Mouse (Mus musculus): Measurements from ENCODE around the gene Srebf2. TPM values are rescaled to one million over a fixed set of nuclear protein-coding genes. Genes with fewer than 3 reads are reported as not detected.

The Srebf2 gene
- polyA plus RNA-seq (2014; fragmentation: Illumina TruSeq; extraction: RNeasy Lipid Tissue Mini Kit (QIAGEN cat#74804); ENCODE audit: low read depth, low replicate concordance) = 6.5 TPM

DNA sequence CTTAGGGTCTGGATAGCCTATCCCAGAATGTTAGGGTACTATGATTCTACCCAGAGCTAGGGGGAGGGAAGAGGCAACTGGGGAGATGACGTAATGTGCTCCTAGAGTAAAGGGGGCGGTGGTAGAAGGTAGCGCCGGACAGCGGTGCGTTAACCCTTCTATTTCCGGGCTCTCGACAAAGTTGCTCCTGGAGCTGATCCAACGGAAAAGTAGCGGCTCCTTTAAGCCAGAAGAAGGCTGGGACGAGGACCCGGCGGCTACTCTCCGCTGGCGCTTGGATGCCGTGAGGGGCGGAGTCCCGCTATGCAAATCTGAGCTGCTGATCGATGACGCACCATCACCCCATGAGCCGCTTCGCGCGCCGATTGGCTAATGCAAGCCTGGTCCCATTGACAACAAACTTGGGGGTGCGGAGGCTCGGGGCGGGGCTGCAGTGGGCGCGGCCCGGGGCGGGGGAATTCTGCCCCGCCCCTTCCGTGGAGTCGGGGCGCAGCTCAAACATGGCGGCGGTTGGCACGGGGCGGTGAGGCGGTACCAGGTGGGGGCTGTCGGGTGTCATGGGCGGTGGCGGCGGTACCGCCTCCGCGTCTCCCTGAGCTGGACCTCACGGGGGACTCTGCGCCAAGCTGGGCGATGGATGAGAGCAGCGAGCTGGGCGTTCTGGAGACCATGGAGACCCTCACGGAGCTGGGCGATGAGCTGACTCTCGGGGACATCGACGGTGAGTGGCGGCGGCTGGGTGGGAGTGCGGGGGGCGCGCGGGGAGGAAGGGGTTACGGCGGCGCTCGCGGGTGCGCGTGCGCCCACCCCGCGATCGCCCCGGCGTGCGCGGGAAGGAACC lies at the start of gene Srebf2:
Srebf2 (plus strand) TSS at position 412 of the 841 bp plus-strand sequence.

DNA sequence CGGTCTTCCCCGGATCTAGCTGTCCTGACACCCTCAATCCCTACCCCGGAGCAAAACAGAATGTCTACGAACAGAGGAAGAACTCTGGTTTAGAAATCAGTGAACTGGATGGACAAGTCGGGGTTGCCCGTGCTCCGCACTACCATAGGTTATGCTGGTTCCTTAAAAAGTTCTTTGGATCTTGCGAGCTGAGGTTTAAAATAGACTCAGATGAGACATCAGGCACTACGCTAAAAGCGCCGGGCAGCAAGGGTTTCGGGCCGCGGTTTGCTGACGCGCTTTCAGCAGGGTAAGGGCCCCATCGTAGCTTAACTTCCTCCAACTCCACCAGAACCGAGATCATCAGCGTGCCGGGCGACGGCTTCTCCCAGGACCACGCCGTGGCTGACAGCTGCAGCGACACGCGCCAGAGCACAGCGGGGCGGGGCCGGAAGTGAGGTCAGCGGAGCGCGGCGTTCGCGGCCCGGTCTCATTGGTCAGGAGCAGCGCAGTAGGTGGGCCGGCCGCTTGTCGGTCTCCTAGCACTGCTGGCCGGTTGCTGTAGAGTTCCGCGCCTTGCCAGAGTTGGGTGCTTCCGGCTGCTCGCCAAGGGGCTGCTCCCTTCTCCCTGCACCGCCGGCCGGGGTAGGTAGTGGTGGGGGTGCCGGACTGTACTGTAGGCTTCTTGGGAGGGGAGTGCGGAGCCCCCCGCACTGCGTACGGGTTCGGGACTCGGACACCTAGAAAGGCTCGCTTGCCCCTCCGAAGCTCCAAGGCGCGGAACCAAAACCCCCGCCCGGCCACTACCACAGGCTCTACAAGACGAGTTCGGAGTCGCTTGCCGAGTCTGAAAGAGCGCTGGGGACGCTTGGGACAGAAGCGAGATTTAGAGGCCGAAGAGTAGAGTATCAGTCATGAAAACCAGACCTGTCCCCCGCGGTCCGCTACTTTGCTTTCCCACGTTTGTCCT lies 19.3 kb upstream of the Srebf2 start, which contains the start of gene Ccdc134:
Ccdc134 (plus strand) TSS at position 497 of the 949 bp plus-strand sequence.

DNA sequence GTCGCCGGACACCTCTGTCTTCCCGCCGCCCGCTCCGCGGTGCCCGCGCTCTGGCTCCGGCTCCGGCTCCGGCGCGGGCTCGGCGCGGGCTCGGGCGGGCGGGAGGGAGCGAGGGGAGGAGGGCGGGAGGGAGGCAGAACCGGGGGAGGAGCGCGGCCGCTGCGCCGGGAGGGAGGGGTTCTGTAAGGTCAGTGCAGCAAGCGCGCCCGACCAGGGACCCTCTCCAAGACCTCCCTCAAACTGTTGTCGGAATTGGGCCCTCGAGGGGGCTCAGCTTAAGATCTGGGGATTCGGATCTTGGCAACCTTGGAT lies 65.7 kb downstream of the Srebf2 start, which contains the start of gene Shisa8:
Shisa8 (minus strand) TSS at position 64 of the 312 bp plus-strand sequence.

DNA sequence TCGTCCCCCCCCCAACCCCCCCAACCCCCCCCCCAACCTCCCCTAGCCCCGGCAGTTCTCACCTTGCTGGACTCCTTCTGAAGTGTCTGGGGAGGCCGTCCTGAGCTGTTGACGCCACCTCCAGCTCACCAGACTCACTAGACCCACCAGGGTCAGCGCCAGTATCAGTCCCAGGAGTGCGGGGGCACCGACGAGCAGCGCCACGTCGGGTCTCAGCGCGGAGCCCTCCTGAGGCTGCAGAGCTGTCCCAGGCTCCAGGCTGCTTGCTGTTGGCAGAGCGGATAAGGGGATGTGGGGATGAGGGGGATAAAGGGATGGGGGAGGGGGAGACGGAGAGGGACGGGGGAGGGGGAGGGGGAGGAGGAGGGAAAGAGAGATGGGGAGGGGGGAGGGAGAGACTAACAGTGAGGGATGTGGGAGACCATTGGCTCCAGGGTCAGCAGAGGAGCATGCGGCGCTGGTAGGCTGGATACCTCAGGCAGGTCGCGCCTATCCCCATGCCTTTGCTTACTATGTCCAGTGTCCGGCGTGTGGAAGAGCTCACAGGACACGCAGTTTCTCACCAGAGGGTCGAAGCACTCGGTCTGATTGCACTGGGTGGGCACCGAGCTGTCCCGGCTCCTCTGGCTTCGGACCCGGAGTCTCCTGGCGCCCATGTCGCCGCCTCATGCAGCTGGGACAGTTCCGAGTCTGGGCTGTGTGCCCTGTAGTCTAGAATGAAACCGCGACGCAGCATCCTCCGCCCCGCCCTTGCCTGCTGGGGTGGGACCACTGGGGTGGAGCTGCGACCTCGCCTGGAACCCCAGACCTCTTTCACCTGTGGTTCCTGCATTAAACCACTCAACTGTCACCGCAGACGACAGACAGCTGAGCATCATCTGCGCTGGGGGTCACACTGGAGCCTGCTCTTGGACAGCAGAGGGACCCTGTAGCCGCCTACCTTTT lies 76.9 kb downstream of the Srebf2 start, which contains the start of gene Tnfrsf13c:
Tnfrsf13c (minus strand) TSS at position 713 of the 945 bp plus-strand sequence.

DNA sequence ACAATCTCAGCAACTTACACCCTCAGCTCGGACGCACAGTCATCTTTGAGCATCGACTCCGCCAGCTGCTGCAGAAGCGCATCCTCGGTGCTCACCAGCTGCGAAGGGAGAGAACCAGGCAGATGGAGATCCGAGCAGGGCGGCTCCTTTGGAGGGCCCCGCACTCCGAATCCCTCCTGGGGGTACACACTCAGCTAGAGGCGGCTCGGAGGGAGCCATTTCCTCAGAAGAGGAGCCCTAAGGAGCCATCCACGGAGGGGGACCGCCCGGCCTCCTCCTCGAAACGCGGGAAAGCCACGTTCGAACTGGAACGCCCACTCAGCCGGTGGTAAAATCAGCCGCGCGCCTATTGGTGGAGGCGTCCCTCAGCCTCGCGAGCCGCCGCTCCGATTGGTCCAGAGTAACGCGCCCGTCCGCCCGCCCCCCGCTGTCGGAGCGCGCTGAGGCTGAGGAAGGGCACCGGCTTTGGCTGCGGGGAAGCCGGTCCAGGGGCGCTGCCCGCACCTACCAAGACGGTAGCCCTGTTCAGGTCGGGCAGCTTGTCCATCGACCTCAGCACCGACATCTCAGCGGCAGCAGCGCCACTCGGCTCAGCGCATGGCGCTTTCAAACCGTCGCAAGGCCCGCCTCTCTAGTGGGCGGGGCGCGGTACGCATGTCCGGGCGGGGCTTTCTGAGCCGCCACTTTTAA lies 97.3 kb downstream of the Srebf2 start, which contains the start of gene Cenpm:
Cenpm (minus strand) TSS at position 634 of the 690 bp plus-strand sequence.

DNA sequence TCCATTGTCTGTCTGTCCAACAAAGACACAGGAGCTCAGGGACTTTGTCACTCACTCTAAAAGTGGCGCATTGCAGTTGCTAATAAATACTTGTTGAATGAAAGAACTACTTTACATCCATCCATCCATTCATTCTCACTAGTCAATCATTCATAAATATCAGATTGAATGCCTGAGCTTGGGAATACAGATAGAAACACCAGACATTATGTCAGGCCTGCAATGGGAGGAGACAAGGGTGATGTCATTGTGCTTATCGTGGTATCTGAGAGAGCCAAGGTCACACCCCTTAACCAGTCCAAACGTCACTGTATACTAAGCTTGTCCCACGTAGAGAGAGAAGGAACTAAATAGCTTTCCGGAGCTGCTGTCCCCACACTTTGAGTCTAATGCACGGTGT lies 105.1 kb downstream of the Srebf2 start, which contains the start of gene 1500009C09Rik:
1500009C09Rik (plus strand) TSS at position 301 of the 400 bp plus-strand sequence.

Other genes starting within 250 kb of the Srebf2 start
- 1.4 TPM for gene Polr3h, start 220.9 kb upstream of the Srebf2 start, polyA plus RNA-seq (2014; fragmentation: Illumina TruSeq; extraction: RNeasy Lipid Tissue Mini Kit (QIAGEN cat#74804); ENCODE audit: low read depth, low replicate concordance)
- 0.45 TPM for gene Csdc2, start 210.4 kb upstream of the Srebf2 start, polyA plus RNA-seq (2014; fragmentation: Illumina TruSeq; extraction: RNeasy Lipid Tissue Mini Kit (QIAGEN cat#74804); ENCODE audit: low read depth, low replicate concordance)
- gene Pmm1, start 186.3 kb upstream of the Srebf2 start, polyA plus RNA-seq (2014; fragmentation: Illumina TruSeq; extraction: RNeasy Lipid Tissue Mini Kit (QIAGEN cat#74804); ENCODE audit: low read depth, low replicate concordance) = 1.5 TPM
- 196 TPM for gene 1700029P11Rik, start 166.6 kb upstream of the Srebf2 start, polyA plus RNA-seq (2014; fragmentation: Illumina TruSeq; extraction: RNeasy Lipid Tissue Mini Kit (QIAGEN cat#74804); ENCODE audit: low read depth, low replicate concordance)
- 76.6 TPM for gene Xrcc6, start 159.3 kb upstream of the Srebf2 start, polyA plus RNA-seq (2014; fragmentation: Illumina TruSeq; extraction: RNeasy Lipid Tissue Mini Kit (QIAGEN cat#74804); ENCODE audit: low read depth, low replicate concordance)
- 250 TPM for gene Desi1, start 113.3 kb upstream of the Srebf2 start, polyA plus RNA-seq (2014; fragmentation: Illumina TruSeq; extraction: RNeasy Lipid Tissue Mini Kit (QIAGEN cat#74804); ENCODE audit: low read depth, low replicate concordance)
- 190 TPM for gene Snu13, start 99.6 kb upstream of the Srebf2 start, polyA plus RNA-seq (2014; fragmentation: Illumina TruSeq; extraction: RNeasy Lipid Tissue Mini Kit (QIAGEN cat#74804); ENCODE audit: low read depth, low replicate concordance)
- 70.4 TPM for gene 4930407I10Rik, start 88.0 kb upstream of the Srebf2 start, polyA plus RNA-seq (2014; fragmentation: Illumina TruSeq; extraction: RNeasy Lipid Tissue Mini Kit (QIAGEN cat#74804); ENCODE audit: low read depth, low replicate concordance)
- gene Mei1, start 77.2 kb upstream of the Srebf2 start, polyA plus RNA-seq (2014; fragmentation: Illumina TruSeq; extraction: RNeasy Lipid Tissue Mini Kit (QIAGEN cat#74804); ENCODE audit: low read depth, low replicate concordance) = 0.69 TPM
- 6.2 TPM for gene Ccdc134, start 19.3 kb upstream of the Srebf2 start, polyA plus RNA-seq (2014; fragmentation: Illumina TruSeq; extraction: RNeasy Lipid Tissue Mini Kit (QIAGEN cat#74804); ENCODE audit: low read depth, low replicate concordance)
- not detected for gene Shisa8, start 65.6 kb downstream of the Srebf2 start, polyA plus RNA-seq (2014; fragmentation: Illumina TruSeq; extraction: RNeasy Lipid Tissue Mini Kit (QIAGEN cat#74804); ENCODE audit: low read depth, low replicate concordance)
- 2.2 TPM for gene Tnfrsf13c, start 77.2 kb downstream of the Srebf2 start, polyA plus RNA-seq (2014; fragmentation: Illumina TruSeq; extraction: RNeasy Lipid Tissue Mini Kit (QIAGEN cat#74804); ENCODE audit: low read depth, low replicate concordance)
- 1.5 TPM for gene Cenpm, start 97.6 kb downstream of the Srebf2 start, polyA plus RNA-seq (2014; fragmentation: Illumina TruSeq; extraction: RNeasy Lipid Tissue Mini Kit (QIAGEN cat#74804); ENCODE audit: low read depth, low replicate concordance)
- gene 1500009C09Rik, start 105.2 kb downstream of the Srebf2 start, polyA plus RNA-seq (2014; fragmentation: Illumina TruSeq; extraction: RNeasy Lipid Tissue Mini Kit (QIAGEN cat#74804); ENCODE audit: low read depth, low replicate concordance) = 0.71 TPM
- 13.0 TPM for gene Sept3, start 127.7 kb downstream of the Srebf2 start, polyA plus RNA-seq (2014; fragmentation: Illumina TruSeq; extraction: RNeasy Lipid Tissue Mini Kit (QIAGEN cat#74804); ENCODE audit: low read depth, low replicate concordance)
- gene Wbp2nl, start 151.8 kb downstream of the Srebf2 start, polyA plus RNA-seq (2014; fragmentation: Illumina TruSeq; extraction: RNeasy Lipid Tissue Mini Kit (QIAGEN cat#74804); ENCODE audit: low read depth, low replicate concordance) = 51.6 TPM
- gene Naga, start 191.7 kb downstream of the Srebf2 start, polyA plus RNA-seq (2014; fragmentation: Illumina TruSeq; extraction: RNeasy Lipid Tissue Mini Kit (QIAGEN cat#74804); ENCODE audit: low read depth, low replicate concordance) = 7.1 TPM
- gene Pheta2, start 191.8 kb downstream of the Srebf2 start, polyA plus RNA-seq (2014; fragmentation: Illumina TruSeq; extraction: RNeasy Lipid Tissue Mini Kit (QIAGEN cat#74804); ENCODE audit: low read depth, low replicate concordance) = 2.2 TPM
- gene Smdt1, start 191.8 kb downstream of the Srebf2 start, polyA plus RNA-seq (2014; fragmentation: Illumina TruSeq; extraction: RNeasy Lipid Tissue Mini Kit (QIAGEN cat#74804); ENCODE audit: low read depth, low replicate concordance) = 20.1 TPM
- gene Ndufa6, start 207.1 kb downstream of the Srebf2 start, polyA plus RNA-seq (2014; fragmentation: Illumina TruSeq; extraction: RNeasy Lipid Tissue Mini Kit (QIAGEN cat#74804); ENCODE audit: low read depth, low replicate concordance) = 172 TPM
- gene Cyp2d22, start 233.1 kb downstream of the Srebf2 start, polyA plus RNA-seq (2014; fragmentation: Illumina TruSeq; extraction: RNeasy Lipid Tissue Mini Kit (QIAGEN cat#74804); ENCODE audit: low read depth, low replicate concordance) = 2.9 TPM
- not detected for gene Cyp2d11, start 246.8 kb downstream of the Srebf2 start, polyA plus RNA-seq (2014; fragmentation: Illumina TruSeq; extraction: RNeasy Lipid Tissue Mini Kit (QIAGEN cat#74804); ENCODE audit: low read depth, low replicate concordance)

Data from testis, adult 10 weeks (tissue).